Mouse (Mus musculus) olfactory bulb, adult 2 months (tissue): ENCODE results near the gene Ece1. TPM values are rescaled to one million over a fixed set of nuclear protein-coding genes. Genes with fewer than 3 reads are reported as not detected.

Experiments
- H3K27ac ChIP-seq: fragments of 200-500 bp; 2 replicates; pipeline ENCODE4 v1.5.1; 2012; ENCODE audit warnings: low read depth, low read length; ENCODE audit not compliant: insufficient read depth
- H3K4me1 ChIP-seq: fragments of 200-500 bp; 2 replicates; pipeline ENCODE4 v1.6.1; 2012; ENCODE audit warnings: low read length; ENCODE audit not compliant: control insufficient read depth, insufficient read depth
- H3K4me3 ChIP-seq: fragments of 200-500 bp; 2 replicates; pipeline ENCODE4 v1.5.1; 2012; ENCODE audit warnings: mild to moderate bottlenecking, low read depth, low read length, moderate library complexity; ENCODE audit not compliant: insufficient read depth
- CTCF ChIP-seq: fragments of 200-500 bp; IDR thresholded peaks from 2 replicates; pipeline ENCODE4 v1.5.1; 2012; ENCODE audit warnings: low read depth, mild to moderate bottlenecking, low read length, moderate library complexity; ENCODE audit not compliant: insufficient read depth
- POLR2A ChIP-seq: fragments of 200-500 bp; IDR thresholded peaks from 2 replicates; pipeline ENCODE4 v1.6.1; 2012; ENCODE audit warnings: mild to moderate bottlenecking, low read depth, low read length, moderate library complexity; ENCODE audit not compliant: insufficient read depth
- WGBS: fragments of 180-500 bp; shearing (Covaris S2); methylation state at CpG from one replicate; pipeline ENCODE4 v1.1.7; 2018; 5-methylcytosine and 5-hydroxymethylcytosine counted together
- polyA plus RNA-seq: library from polyadenylated mRNA; stranded (reverse); fragments of >200 nt; gene quantifications from 2 replicates; pipeline ENCODE4 v1.2.4, GENCODE M21; 2012; ENCODE audit warnings: low replicate concordance; ENCODE audit not compliant: missing spikeins, insufficient read depth, insufficient read length

Ece1 gene
- polyA plus RNA-seq, 1 experiment, result not detected

- Histone ChIP-seq H3K4me1 (peaks cover 33% of the 10 kb centered on the region), H3K27ac (no peak overlapping the region), H3K4me3 (no peak overlapping the region)
- WGBS, result 81% methylated on average over 4 of the region's 4 CpGs
- TF ChIP-seq POLR2A (no peak), CTCF (no peak)
Observed at GRCm38 (mm10) chr4:137936134-137936533, 74.1 kb downstream of the Ece1 start.

GRCm38 (mm10) chr4:137940061-137940460 is 78.0 kb downstream of the Ece1 start:
- 66% methylated on average over 10 of the region's 10 CpGs for WGBS
- no peak for TF ChIP-seq POLR2A
- no peak for TF ChIP-seq CTCF
- Histone ChIP-seq H3K4me1 (peaks cover 36% of the 10 kb centered on the region), H3K4me3 (no peak overlapping the region), H3K27ac (no peak overlapping the region)

- peak overlapping the region; percentile 86 for H3K27ac ChIP-seq
- 93% methylated on average over 12 of the region's 12 CpGs for WGBS
- TF ChIP-seq POLR2A, result no peak
- TF ChIP-seq CTCF, result no peak
- no peak overlapping the region for H3K4me3 ChIP-seq
- H3K4me1 ChIP-seq, result peaks cover 32% of the 10 kb centered on the region
Observed at GRCm38 (mm10) chr4:137941131-137941844, 79.3 kb downstream of the Ece1 start.

GRCm38 (mm10) chr4:137941871-137942781 is 80.1 kb downstream of the Ece1 start:
- H3K27ac ChIP-seq, result peak overlapping the region; percentile 86
- 39% methylated on average over 17 of the region's 17 CpGs for WGBS
- no peak overlapping the region for H3K4me3 ChIP-seq
- no peak for TF ChIP-seq POLR2A
- TF ChIP-seq CTCF, result no peak
- H3K4me1 ChIP-seq, result peaks cover 32% of the 10 kb centered on the region

- WGBS, result 41% methylated on average over 9 of the region's 9 CpGs
- TF ChIP-seq CTCF (no peak), POLR2A (no peak)
- Histone ChIP-seq H3K4me1 (peaks cover 32% of the 10 kb centered on the region), H3K4me3 (no peak overlapping the region), H3K27ac (peak overlapping the region; percentile 70)
Observed at GRCm38 (mm10) chr4:137942782-137943486, 80.9 kb downstream of the Ece1 start.

GRCm38 (mm10) chr4:137943540-137943939 is 81.5 kb downstream of the Ece1 start:
- TF ChIP-seq CTCF, result no peak
- no peak for TF ChIP-seq POLR2A
- 91% methylated on average over 10 of the region's 10 CpGs for WGBS
- Histone ChIP-seq H3K4me3 (no peak overlapping the region), H3K4me1 (peaks cover 32% of the 10 kb centered on the region), H3K27ac (0 out of 2 replicates have a peak overlapping the region, but pooled peaks have one; percentile 70)

- TF ChIP-seq CTCF, result no peak
- no peak for TF ChIP-seq POLR2A
- H3K4me3 ChIP-seq, result no peak overlapping the region
- 78% methylated on average over 4 of the region's 4 CpGs for WGBS
- peaks cover 21% of the 10 kb centered on the region for H3K4me1 ChIP-seq
- H3K27ac ChIP-seq, result no peak overlapping the region
Observed at GRCm38 (mm10) chr4:137945376-137945775, 83.3 kb downstream of the Ece1 start.

GRCm38 (mm10) chr4:137946419-137946818 is 84.4 kb downstream of the Ece1 start:
- 80% methylated on average over 10 of the region's 11 CpGs for WGBS
- TF ChIP-seq POLR2A (no peak), CTCF (no peak)
- H3K4me3 ChIP-seq, result no peak overlapping the region
- H3K4me1 ChIP-seq, result peaks cover 19% of the 10 kb centered on the region
- H3K27ac ChIP-seq, result no peak overlapping the region
